Mouse (Mus musculus) kidney, postnatal 0 days (tissue): ENCODE data around the gene Myt1l. TPM values are rescaled to one million over a fixed set of nuclear protein-coding genes. Genes with fewer than 3 reads are reported as not detected.

ENCODE experiments used
- ATAC-seq: fragments of 200-750 bp; cut with Nextera tagmentation; replicated peaks from 2 replicates; pipeline ENCODE4 v1.8.0; 2017; ENCODE audit warnings: low read depth, moderate number of reproducible peaks, moderate TSS enrichment, moderate library complexity; ENCODE audit not compliant: low FRiP score
- DNase-seq: peaks from one replicate; pipeline ENCODE4 v3.0.0-alpha.2; 2016; ENCODE audit warnings: low spot score
- H3K27ac ChIP-seq: fragments of 300-500 bp; sonication (generic); 2 replicates; pipeline ENCODE4 v1.5.1; 2014; ENCODE audit warnings: mild to moderate bottlenecking
- H3K27me3 ChIP-seq: fragments of 300-500 bp; sonication (generic); 2 replicates; pipeline ENCODE4 v1.6.1; 2014; ENCODE audit warnings: low read length, mixed read lengths; ENCODE audit not compliant: insufficient read depth
- H3K36me3 ChIP-seq: fragments of 300-500 bp; sonication (generic); 2 replicates; pipeline ENCODE4 v1.6.1; 2014; ENCODE audit warnings: low read length, mixed read lengths; ENCODE audit not compliant: insufficient read depth
- H3K4me1 ChIP-seq: fragments of 300-500 bp; sonication (generic); replicated peaks from 2 replicates; pipeline ENCODE4 v1.6.1; 2014; ENCODE audit warnings: antibody characterized with exemption, low read length, mixed read lengths; ENCODE audit not compliant: insufficient read depth
- H3K4me2 ChIP-seq: fragments of 300-500 bp; sonication (generic); 2 replicates; pipeline ENCODE4 v1.6.1; 2014; ENCODE audit warnings: mild to moderate bottlenecking, low read length, moderate library complexity, mixed read lengths
- H3K4me3 ChIP-seq: fragments of 300-500 bp; sonication (generic); replicated peaks from 2 replicates; pipeline ENCODE4 v1.5.1; 2014; ENCODE audit warnings: low read depth, low read length
- H3K9ac ChIP-seq: fragments of 300-500 bp; sonication (generic); 2 replicates; pipeline ENCODE4 v1.6.1; 2014; ENCODE audit warnings: low read depth, low read length
- H3K9me3 ChIP-seq: fragments of 300-500 bp; sonication (generic); replicated peaks from 2 replicates; pipeline ENCODE4 v1.6.1; 2016; ENCODE audit warnings: low read length, inconsistent platforms, mixed read lengths
- CTCF ChIP-seq: IDR thresholded peaks from 2 replicates; pipeline ENCODE4 v1.5.1; 2016; ENCODE audit warnings: antibody characterized with exemption, low read depth, mild to moderate bottlenecking, moderate library complexity
- WGBS: fragments of 180-500 bp; shearing (Covaris S2); extraction: QIAGEN DNeasy Blood & Tissue Kit; methylation state at CpG from one replicate; pipeline ENCODE4 v1.1.7; 2014; 5-methylcytosine and 5-hydroxymethylcytosine counted together
- polyA plus RNA-seq: library from polyadenylated mRNA; unstranded; fragments of >200 nt; fragmentation: Nextera tagmentation; extraction: Ambion mirVana; gene quantifications from 2 replicates; pipeline ENCODE4 v1.2.1, GENCODE M21; 2015

Gene Myt1l
- polyA plus RNA-seq, 1 experiment from 2014 or later, result 0.07 TPM

DNA sequence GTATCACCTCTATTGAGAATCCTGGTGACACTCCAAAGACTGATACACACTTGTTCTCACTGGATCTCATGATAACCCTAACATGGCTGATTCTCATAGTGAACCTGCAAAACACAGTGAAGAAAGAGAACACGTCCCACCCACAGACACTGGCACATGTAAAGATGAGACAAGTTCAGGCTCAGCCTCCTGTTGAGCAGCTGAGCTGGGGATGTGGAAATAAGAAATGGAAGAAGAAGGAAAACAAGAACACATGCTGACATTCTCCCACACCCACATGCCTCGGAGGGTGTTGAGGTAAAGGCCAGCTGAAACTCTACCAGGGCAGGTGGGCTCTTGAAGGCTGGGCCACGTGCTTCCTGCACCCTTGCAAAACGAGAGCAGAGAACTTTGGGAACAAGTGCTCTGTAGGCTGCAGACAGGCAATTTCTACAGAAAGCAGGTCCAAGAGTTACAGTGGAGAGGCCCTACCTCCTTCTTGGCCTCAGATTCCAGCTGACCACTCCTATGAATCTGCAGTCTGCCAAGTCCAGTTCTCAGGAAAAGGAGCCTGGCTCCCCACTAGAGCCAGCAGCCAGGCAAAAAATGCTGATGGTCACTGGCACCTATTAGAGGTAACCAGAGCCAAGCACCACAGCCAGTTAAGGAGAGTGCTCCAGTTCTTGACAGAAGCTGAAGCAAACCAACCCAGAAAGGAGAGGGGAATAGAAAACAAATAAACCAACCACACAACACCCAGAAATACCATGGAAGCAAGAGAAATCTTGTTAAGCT lies 376.1 kb downstream of the Myt1l start:
- H3K9me3 ChIP-seq, result no peaks in the 10 kb centered on the region
- DNase-seq (no peak), ATAC-seq (no peak)
- no peak overlapping the region for H3K9ac ChIP-seq
- H3K27me3 ChIP-seq, result no peaks in the 10 kb centered on the region
- TF ChIP-seq CTCF, result no peak
- no peak overlapping the region for H3K4me2 ChIP-seq
- H3K4me1 ChIP-seq, result no peaks in the 10 kb centered on the region
- no peak overlapping the region for H3K4me3 ChIP-seq
- H3K36me3 ChIP-seq, result no peaks in the 10 kb centered on the region
- no peak overlapping the region for H3K27ac ChIP-seq
- WGBS, result 62% methylated on average over 4 of the region's 4 CpGs

DNA sequence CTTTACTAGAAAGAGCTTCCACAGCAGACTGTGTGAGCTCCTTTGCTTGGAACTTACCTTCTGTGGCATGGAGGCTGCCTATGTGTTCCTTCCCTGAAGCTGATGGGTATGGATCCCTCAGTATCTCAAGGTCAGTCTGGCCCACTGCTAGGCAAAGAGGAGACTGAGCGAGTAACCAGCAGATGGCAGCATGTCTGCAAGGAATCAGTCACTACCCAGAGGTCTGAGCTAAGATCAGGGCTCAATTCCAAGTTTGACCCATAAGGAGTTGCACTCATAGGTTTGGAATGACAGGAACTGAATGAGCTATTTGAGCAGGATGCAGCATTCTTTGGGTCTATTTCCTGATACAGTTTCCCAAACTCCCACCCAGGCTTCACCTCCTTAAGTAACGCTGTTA lies 378.9 kb downstream of the Myt1l start:
- TF ChIP-seq CTCF, result peak; percentile 88
- Histone ChIP-seq H3K4me1 (no peaks in the 10 kb centered on the region), H3K9me3 (no peaks in the 10 kb centered on the region), H3K9ac (no peak overlapping the region), H3K4me3 (no peak overlapping the region), H3K36me3 (no peaks in the 10 kb centered on the region), H3K27me3 (no peaks in the 10 kb centered on the region), H3K27ac (no peak overlapping the region), H3K4me2 (no peak overlapping the region)
- DNase-seq (peak; percentile 92), ATAC-seq (peak; percentile 74; the same call in 1 of the 2 replicates)
- WGBS, result 29% methylated on average over 2 of the region's 2 CpGs

DNA sequence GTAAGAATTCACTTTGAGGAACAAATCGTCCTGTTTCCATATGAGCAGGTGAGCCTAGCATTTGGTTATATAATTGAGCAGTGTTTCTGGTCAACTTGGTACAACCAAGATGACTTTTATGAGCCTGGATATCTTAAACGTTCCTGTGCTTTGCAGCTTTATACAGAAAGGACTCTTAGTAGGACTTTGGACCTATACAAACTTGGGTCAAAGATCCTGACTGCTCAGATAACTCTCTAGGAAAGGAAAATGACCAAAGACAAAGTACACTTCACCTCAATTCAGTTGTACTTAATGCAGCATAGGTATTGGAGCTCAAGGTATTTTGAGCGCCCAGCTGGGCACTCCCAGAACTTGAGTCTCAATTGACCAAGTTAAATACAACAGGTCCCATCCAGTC lies 388.0 kb downstream of the Myt1l start:
- TF ChIP-seq CTCF, result no peak
- Histone ChIP-seq H3K36me3 (no peaks in the 10 kb centered on the region), H3K9ac (no peak overlapping the region), H3K4me3 (no peak overlapping the region), H3K4me1 (no peaks in the 10 kb centered on the region), H3K9me3 (no peaks in the 10 kb centered on the region), H3K27ac (no peak overlapping the region), H3K27me3 (no peaks in the 10 kb centered on the region), H3K4me2 (no peak overlapping the region)
- DNase-seq (no peak), ATAC-seq (no peak)
- 85% methylated on average over 3 of the region's 3 CpGs for WGBS

DNA sequence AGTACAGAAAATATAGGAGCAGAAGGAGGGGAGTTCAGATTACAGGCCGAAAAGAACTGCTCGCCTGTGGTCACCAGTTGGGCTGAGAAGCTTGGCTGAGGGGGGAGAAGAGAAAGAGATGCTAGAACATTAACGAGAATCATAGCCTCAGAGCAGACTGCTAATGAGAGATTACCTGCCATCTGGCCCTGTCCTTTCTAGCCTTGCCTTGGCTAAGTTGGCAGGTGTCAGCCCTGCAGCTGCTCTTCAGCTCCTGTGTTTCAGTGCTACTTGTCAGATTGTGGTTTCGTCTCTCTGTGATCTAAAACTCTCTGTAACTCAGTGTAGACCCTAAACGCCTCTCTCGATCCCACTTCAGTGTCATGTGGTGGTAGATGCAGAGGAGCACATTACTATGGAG lies 388.6 kb downstream of the Myt1l start:
- DNase-seq (no peak), ATAC-seq (no peak)
- no peak for TF ChIP-seq CTCF
- 81% methylated on average over 6 of the region's 6 CpGs for WGBS
- no peaks in the 10 kb centered on the region for H3K27me3 ChIP-seq
- no peaks in the 10 kb centered on the region for H3K36me3 ChIP-seq
- no peak overlapping the region for H3K9ac ChIP-seq
- H3K4me3 ChIP-seq, result no peak overlapping the region
- H3K4me2 ChIP-seq, result no peak overlapping the region
- H3K27ac ChIP-seq, result no peak overlapping the region
- no peaks in the 10 kb centered on the region for H3K4me1 ChIP-seq
- H3K9me3 ChIP-seq, result no peaks in the 10 kb centered on the region

DNA sequence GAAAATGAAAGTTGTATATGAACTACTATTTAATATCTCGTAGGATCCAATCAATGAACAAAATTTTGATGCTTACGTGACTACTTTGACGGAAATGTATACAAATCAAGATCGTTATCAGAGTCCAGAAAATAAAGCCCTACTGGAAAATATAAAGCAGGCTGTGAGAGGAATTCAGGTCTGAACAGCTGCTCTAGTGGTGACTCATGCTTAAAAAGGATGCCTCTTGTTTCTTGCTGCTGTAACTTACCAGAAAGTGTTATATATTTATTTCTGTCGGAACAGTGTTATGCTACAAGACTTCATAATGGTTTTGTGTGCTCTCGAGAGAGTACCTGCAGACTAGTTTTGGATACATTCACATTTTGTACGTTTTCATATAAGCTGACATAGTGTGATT lies 392.1 kb downstream of the Myt1l start:
- WGBS, result 76% methylated on average over 7 of the region's 7 CpGs

DNA sequence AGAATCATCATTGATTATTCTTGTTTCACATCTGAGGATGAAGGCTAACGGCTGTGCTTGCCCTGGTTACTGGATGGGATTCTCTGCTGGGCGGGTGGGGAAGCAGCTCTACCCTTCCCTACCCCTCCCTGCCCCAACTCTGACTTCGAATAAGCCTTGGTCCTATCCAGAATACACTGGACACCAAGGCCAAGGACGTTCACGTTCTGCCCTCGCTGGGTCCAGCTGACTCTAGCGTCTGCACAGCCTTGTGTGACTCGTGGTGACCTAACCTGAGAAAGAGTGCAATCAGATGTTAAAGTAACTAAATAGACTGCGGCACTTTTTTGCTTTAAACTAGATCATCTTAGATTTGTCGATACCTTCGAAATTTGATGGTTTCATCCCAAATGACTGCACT lies 393.3 kb downstream of the Myt1l start:
- no peaks in the 10 kb centered on the region for H3K4me1 ChIP-seq
- no peak overlapping the region for H3K4me2 ChIP-seq
- no peaks in the 10 kb centered on the region for H3K36me3 ChIP-seq
- WGBS, result 74% methylated on average over 11 of the region's 11 CpGs
- DNase-seq (no peak), ATAC-seq (no peak)
- no peaks in the 10 kb centered on the region for H3K27me3 ChIP-seq
- H3K4me3 ChIP-seq, result no peak overlapping the region
- H3K27ac ChIP-seq, result no peak overlapping the region
- H3K9me3 ChIP-seq, result no peaks in the 10 kb centered on the region
- TF ChIP-seq CTCF, result no peak
- H3K9ac ChIP-seq, result no peak overlapping the region

More for the DNA sequence above, 392.1 kb downstream of the Myt1l start:
- Histone ChIP-seq H3K9me3 (no peaks in the 10 kb centered on the region), H3K4me2 (no peak overlapping the region), H3K27me3 (no peaks in the 10 kb centered on the region), H3K36me3 (no peaks in the 10 kb centered on the region), H3K9ac (no peak overlapping the region), H3K27ac (no peak overlapping the region), H3K4me1 (no peaks in the 10 kb centered on the region), H3K4me3 (no peak overlapping the region)
- ATAC-seq, result no peak
- DNase-seq, result no peak
- no peak for TF ChIP-seq CTCF

DNA sequence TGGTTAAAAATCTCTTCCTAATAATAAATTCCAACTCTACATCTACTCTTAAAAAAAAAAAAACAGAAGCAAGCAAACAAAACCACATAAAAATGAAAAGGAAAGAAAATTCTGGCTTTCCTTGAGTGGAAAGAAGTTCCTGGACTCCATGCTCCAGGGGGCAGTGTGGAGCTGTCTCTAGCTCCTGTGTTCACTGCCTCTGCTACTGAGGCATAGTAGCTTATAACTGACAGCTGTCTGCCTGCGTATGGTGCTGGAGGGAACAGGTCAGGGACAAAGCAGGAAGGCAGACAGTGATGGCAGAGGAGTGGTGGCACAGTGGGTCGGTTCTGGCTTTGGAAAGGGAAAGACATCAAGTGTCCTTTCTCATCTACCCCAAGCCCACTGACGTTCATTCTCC lies 398.7 kb downstream of the Myt1l start:
- WGBS, result 44% methylated on average over 3 of the region's 3 CpGs
- no peak for ATAC-seq
- no peaks in the 10 kb centered on the region for H3K36me3 ChIP-seq

More for the DNA sequence above, 398.7 kb downstream of the Myt1l start:
- peak; percentile 78 for TF ChIP-seq CTCF
- no peak overlapping the region for H3K4me2 ChIP-seq
- no peaks in the 10 kb centered on the region for H3K9me3 ChIP-seq
- no peak overlapping the region for H3K27ac ChIP-seq
- no peak overlapping the region for H3K9ac ChIP-seq
- H3K4me3 ChIP-seq, result no peak overlapping the region
- no peaks in the 10 kb centered on the region for H3K4me1 ChIP-seq
- DNase-seq, result peak; percentile 60
- no peaks in the 10 kb centered on the region for H3K27me3 ChIP-seq
